Mouse (Mus musculus): ENCODE results near the gene Gsta3.

Gene Gsta3

GRCm38 (mm10) chr1:21301686-21302085 lies 61.3 kb downstream of the Gsta3 start:
- no peak for DNase-seq (ENCODE audit: low spot score)

- no peak for DNase-seq (ENCODE audit: low spot score)
These were observed 63.8 kb downstream of the Gsta3 start for GRCm38 (mm10) chr1:21304174-21304573.

GRCm38 (mm10) chr1:21304646-21305045 lies 64.3 kb downstream of the Gsta3 start:
- DNase-seq (ENCODE audit: low spot score): no peak

- no peak for DNase-seq (ENCODE audit: low spot score)
These were observed 65.1 kb downstream of the Gsta3 start for GRCm38 (mm10) chr1:21305443-21305842.

GRCm38 (mm10) chr1:21314336-21314735 lies 73.9 kb downstream of the Gsta3 start:
- no peak for DNase-seq (ENCODE audit: low spot score)
